In the genomic region with DNA sequence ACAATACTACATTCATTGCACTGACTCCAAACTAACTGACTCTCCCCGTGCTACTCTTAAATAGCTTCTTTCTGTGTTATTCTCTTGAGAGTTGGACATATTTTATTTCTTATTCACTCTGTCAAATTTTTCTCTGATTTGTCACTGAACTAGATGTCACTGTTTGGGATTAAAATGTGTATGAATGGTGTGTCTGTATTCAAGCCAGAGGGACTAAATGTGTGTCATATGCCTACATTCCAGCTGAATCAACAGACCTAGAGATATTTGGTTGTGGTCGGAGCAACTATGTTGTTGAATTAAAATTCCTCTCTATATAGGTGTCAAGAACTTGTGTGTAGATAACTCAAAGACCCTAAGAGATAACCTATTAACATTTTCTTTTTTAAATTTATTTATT, we compare ENCODE assay signal across 14 mouse cellular contexts.
"Had no signal": no experiment of that assay in that cellular context is flagged by ENCODE, and none has a peak within 500 bp of the region (broad histone marks: within the 10 kb centered on the region; RNA-seq: fewer than 3 reads in every experiment).

No protein-coding gene starts in this region.

- H3K27me3 ChIP-seq: lung, embryonic 15.5 days; megakaryocyte, embryonic 14.5 days; midbrain, embryonic 13.5 days; midbrain, embryonic 15.5 days; neural tube, embryonic 12.5 days; stomach, embryonic 15.5 days had no signal

- H3K4me3 ChIP-seq: lung, embryonic 15.5 days; megakaryocyte, embryonic 14.5 days; midbrain, embryonic 13.5 days; midbrain, embryonic 15.5 days; neural tube, embryonic 12.5 days; stomach, embryonic 15.5 days had no signal

- DNase-seq: liver, postnatal 0 days; lung, adult 2 months; lung, postnatal 14 days; lung, postnatal 36 days; right cerebral cortex, adult 18-20 months; thymus, adult 2 months; thymus, postnatal 25 days; thymus, postnatal 4 days had no signal

- H3K36me3 ChIP-seq: lung, embryonic 15.5 days; midbrain, embryonic 13.5 days; midbrain, embryonic 15.5 days; neural tube, embryonic 12.5 days; stomach, embryonic 15.5 days had no signal
